Mouse (Mus musculus) small intestine, adult 2 months (tissue): ENCODE data around the gene Rpp40.

Source experiments
- CTCF ChIP-seq: fragments of 200-500 bp; IDR thresholded peaks from 2 replicates; pipeline ENCODE4 v1.5.1; 2012; ENCODE audit warnings: low read depth, mild to moderate bottlenecking, control low read depth, inconsistent platforms, low read length, moderate library complexity, mixed read lengths; ENCODE audit not compliant: insufficient replicate concordance, insufficient read length; ENCODE audit errors: extremely low read depth
- POLR2A ChIP-seq: fragments of 200-500 bp; IDR thresholded peaks from 2 replicates; pipeline ENCODE4 v1.6.1; 2012; ENCODE audit warnings: low read depth, mild to moderate bottlenecking, control low read depth, inconsistent platforms, low read length, moderate library complexity

- TF ChIP-seq CTCF (no peak), POLR2A (no peak)
Observed at GRCm38 (mm10) chr13:35857486-35857885, 48.7 kb downstream of the Rpp40 start.
